Mouse (Mus musculus): ENCODE data around the gene Afdn.
"Not testable (repeated sequence)": the region's sequence is repeated elsewhere in the genome, so short reads cannot be mapped to it uniquely, and the experiment has no call there.

- not testable (repeated sequence) for TF ChIP-seq CTCF (IDR thresholded peaks at IDR 0.05; ENCODE audit: borderline replicate concordance, insufficient read depth, low read length); POLR2A (IDR thresholded peaks at IDR 0.05; ENCODE audit: low read depth, low read length)
Observed at GRCm38 (mm10) chr17:13939231-13939630, 178.9 kb downstream of the Afdn start.

Measured in embryonic fibroblast, embryonic 13.5 days (primary cell).